Mouse (Mus musculus) limb, embryonic 10.5 days (tissue): ENCODE measurements at regions not wholly inside any gene's neighbourhood (a gene's known extent, or its start where the extent isn't known, plus 50 kb on each side); places are given as distances from the start of the nearest gene placed in this dataset.

Experiments used
- DNase-seq: peaks from one replicate; pipeline ENCODE4 v3.0.0-alpha.2; 2017; ENCODE audit warnings: low spot score
- H3K27ac ChIP-seq: fragments of 300-500 bp; sonication (generic); 2 replicates; pipeline ENCODE4 v1.5.1; 2016; ENCODE audit warnings: mild to moderate bottlenecking
- H3K27me3 ChIP-seq: fragments of 300-500 bp; sonication (generic); 2 replicates; pipeline ENCODE4 v1.6.1; 2016; ENCODE audit warnings: low read depth, mild to moderate bottlenecking; ENCODE audit not compliant: poor library complexity, severe bottlenecking
- H3K36me3 ChIP-seq: fragments of 300-500 bp; sonication (generic); 2 replicates; pipeline ENCODE4 v1.6.1; 2016; ENCODE audit warnings: mild to moderate bottlenecking, moderate library complexity
- H3K4me1 ChIP-seq: fragments of 300-500 bp; sonication (generic); 2 replicates; pipeline ENCODE4 v1.6.1; 2016
- H3K4me3 ChIP-seq: fragments of 300-500 bp; sonication (generic); 2 replicates; pipeline ENCODE4 v1.5.1; 2016; ENCODE audit warnings: mild to moderate bottlenecking, moderate library complexity
- H3K9me3 ChIP-seq: fragments of 300-500 bp; sonication (generic); replicated peaks from 2 replicates; pipeline ENCODE4 v1.6.1; 2016; ENCODE audit warnings: mild to moderate bottlenecking
- WGBS: fragments of 180-500 bp; shearing (Covaris S2); methylation state at CpG from one replicate; pipeline ENCODE4 v1.1.7; 2016; 5-methylcytosine and 5-hydroxymethylcytosine counted together

GRCm38 (mm10) chr2:138744806-138745205 is 488.4 kb downstream of the Btbd3 start:
- Histone ChIP-seq H3K9me3 (no peaks in the 10 kb centered on the region), H3K4me1 (no peaks in the 10 kb centered on the region), H3K36me3 (no peaks in the 10 kb centered on the region), H3K27ac (no peak overlapping the region), H3K4me3 (no peak overlapping the region), H3K27me3 (no peaks in the 10 kb centered on the region)
- WGBS = 77% methylated on average over 4 of the region's 4 CpGs
- no peak for DNase-seq

DNA sequence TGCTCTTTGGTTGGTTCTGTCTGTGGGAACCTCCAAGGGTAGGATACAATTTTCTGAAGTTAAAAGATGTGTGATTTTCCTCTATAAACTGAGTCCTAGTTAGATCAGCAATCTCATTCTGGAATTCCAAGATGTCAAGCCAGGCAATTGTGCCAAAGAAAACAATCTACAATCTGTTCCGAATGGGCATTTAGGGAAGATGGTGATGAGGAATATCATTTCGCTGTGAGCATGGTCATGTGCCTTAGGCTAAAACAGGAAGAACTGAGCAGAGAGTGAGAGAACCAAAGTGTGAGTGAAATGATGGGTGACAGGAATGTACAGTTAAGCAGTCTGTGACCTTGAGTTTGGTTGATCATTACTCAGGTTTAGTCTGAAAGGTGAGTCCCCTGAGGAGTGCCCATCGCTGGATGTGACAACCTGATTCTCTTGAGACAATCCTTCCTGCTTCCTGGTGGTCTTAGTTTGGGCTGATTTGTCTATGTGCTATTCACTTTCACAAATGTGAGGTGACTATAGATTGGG is 504.1 kb downstream of the Btbd3 start:
- Histone ChIP-seq H3K4me3 (no peak overlapping the region), H3K9me3 (no peaks in the 10 kb centered on the region), H3K4me1 (no peaks in the 10 kb centered on the region), H3K36me3 (no peaks in the 10 kb centered on the region), H3K27me3 (no peaks in the 10 kb centered on the region), H3K27ac (no peak overlapping the region)
- WGBS = 92% methylated on average over 3 of the region's 3 CpGs
- no peak for DNase-seq

DNA sequence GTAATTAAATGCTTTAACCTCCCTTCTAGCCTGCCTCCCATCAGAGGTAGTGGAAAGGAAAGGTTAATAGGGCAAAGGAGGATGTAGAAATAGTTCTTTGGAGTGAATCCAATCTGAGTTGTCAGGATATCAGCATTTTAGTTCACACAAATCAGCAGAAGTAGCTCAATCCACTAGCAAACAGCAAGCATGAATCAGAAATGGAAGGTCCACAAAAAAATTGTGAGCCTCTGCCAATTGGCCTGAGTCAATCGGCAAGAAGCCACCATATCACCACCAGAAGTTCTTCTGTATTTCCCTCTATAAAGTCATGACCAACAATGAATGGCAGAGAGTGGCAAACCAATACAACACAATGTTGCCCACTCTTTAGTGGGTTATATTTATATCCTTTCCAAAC is 505.0 kb downstream of the Btbd3 start:
- 94% methylated on average over 1 of the region's 1 CpGs for WGBS
- Histone ChIP-seq H3K4me3 (no peak overlapping the region), H3K27ac (no peak overlapping the region), H3K36me3 (no peaks in the 10 kb centered on the region), H3K9me3 (no peaks in the 10 kb centered on the region), H3K4me1 (no peaks in the 10 kb centered on the region), H3K27me3 (no peaks in the 10 kb centered on the region)
- no peak for DNase-seq

GRCm38 (mm10) chr2:138766275-138766842 is 510.0 kb downstream of the Btbd3 start:
- Histone ChIP-seq H3K27me3 (no peaks in the 10 kb centered on the region), H3K9me3 (no peaks in the 10 kb centered on the region), H3K4me3 (no peak overlapping the region), H3K4me1 (peaks cover 3% of the 10 kb centered on the region; the same call in 1 of the 2 replicates), H3K27ac (no peak overlapping the region), H3K36me3 (no peaks in the 10 kb centered on the region)
- 85% methylated on average over 9 of the region's 9 CpGs for WGBS
- DNase-seq = no peak

GRCm38 (mm10) chr2:138783781-138784180 is 527.4 kb downstream of the Btbd3 start:
- no peak overlapping the region for H3K4me3 ChIP-seq
- DNase-seq = no peak
- no peak overlapping the region for H3K27ac ChIP-seq
- H3K9me3 ChIP-seq = no peaks in the 10 kb centered on the region
- H3K4me1 ChIP-seq = no peaks in the 10 kb centered on the region
- 85% methylated on average over 3 of the region's 3 CpGs for WGBS
- H3K36me3 ChIP-seq = no peaks in the 10 kb centered on the region
- H3K27me3 ChIP-seq = no peaks in the 10 kb centered on the region

- no peaks in the 10 kb centered on the region for H3K9me3 ChIP-seq
- H3K36me3 ChIP-seq = no peaks in the 10 kb centered on the region
- DNase-seq = no peak
- no peaks in the 10 kb centered on the region for H3K27me3 ChIP-seq
- no peak overlapping the region for H3K4me3 ChIP-seq
- H3K4me1 ChIP-seq = no peaks in the 10 kb centered on the region
- 80% methylated on average over 6 of the region's 6 CpGs for WGBS
- no peak overlapping the region for H3K27ac ChIP-seq
Observed at GRCm38 (mm10) chr2:138792711-138793450, 536.5 kb downstream of the Btbd3 start.

- no peaks in the 10 kb centered on the region for H3K27me3 ChIP-seq
- H3K27ac ChIP-seq = no peak overlapping the region
- no peaks in the 10 kb centered on the region for H3K36me3 ChIP-seq
- H3K4me3 ChIP-seq = no peak overlapping the region
- DNase-seq = no peak
- H3K9me3 ChIP-seq = no peaks in the 10 kb centered on the region
- no peaks in the 10 kb centered on the region for H3K4me1 ChIP-seq
- 84% methylated on average over 3 of the region's 3 CpGs for WGBS
Observed at GRCm38 (mm10) chr2:138806196-138806595, 549.8 kb downstream of the Btbd3 start.

DNA sequence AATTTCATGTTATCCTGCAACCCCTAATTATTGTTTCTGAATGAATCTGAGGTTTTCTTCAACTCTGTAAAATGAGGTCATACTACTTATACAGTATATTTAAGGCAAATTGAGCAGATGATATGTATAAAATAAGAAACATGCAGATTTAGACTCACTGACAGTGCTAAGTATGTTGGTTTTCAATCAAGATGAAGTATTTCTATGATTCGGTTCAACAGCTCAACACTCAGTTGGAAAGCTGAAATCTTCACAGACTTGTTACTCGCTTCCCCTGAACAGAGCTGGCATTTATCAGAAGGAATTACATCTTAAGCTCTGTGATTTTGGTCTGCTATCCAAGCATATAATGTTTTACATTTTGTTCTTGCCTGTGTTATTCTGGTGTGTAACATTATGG is 553.4 kb downstream of the Btbd3 start:
- 92% methylated on average over 2 of the region's 2 CpGs for WGBS
- no peaks in the 10 kb centered on the region for H3K27me3 ChIP-seq
- no peaks in the 10 kb centered on the region for H3K4me1 ChIP-seq
- H3K4me3 ChIP-seq = no peak overlapping the region
- DNase-seq = no peak
- H3K27ac ChIP-seq = no peak overlapping the region
- H3K36me3 ChIP-seq = no peaks in the 10 kb centered on the region
- no peaks in the 10 kb centered on the region for H3K9me3 ChIP-seq

DNA sequence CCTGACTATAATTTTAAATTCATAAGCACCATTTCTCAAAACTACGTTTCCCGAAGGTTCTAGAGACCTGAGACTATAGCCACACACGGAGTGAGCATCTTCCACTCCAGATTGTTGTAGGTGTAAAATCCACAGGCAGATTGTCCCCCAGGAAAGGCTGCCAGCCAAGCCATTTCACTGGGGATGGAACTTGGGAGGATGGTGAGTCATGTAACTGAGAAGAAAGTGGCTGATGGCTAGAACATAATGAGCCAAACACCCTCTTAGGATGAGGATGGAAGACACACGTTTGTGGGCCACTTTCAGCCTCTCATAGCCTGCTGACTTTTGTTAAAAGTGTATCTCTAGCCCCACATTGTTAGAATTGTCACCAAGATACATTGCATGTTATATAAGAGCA is 564.1 kb downstream of the Btbd3 start:
- H3K36me3 ChIP-seq = no peaks in the 10 kb centered on the region
- no peak for DNase-seq
- no peaks in the 10 kb centered on the region for H3K27me3 ChIP-seq
- H3K4me3 ChIP-seq = no peak overlapping the region
- no peaks in the 10 kb centered on the region for H3K4me1 ChIP-seq
- 84% methylated on average over 4 of the region's 4 CpGs for WGBS
- H3K27ac ChIP-seq = no peak overlapping the region
- H3K9me3 ChIP-seq = no peaks in the 10 kb centered on the region

GRCm38 (mm10) chr2:138824873-138825272 is 568.5 kb downstream of the Btbd3 start:
- DNase-seq = no peak
- 86% methylated on average over 4 of the region's 4 CpGs for WGBS
- H3K4me3 ChIP-seq = no peak overlapping the region
- H3K27me3 ChIP-seq = no peaks in the 10 kb centered on the region
- no peaks in the 10 kb centered on the region for H3K9me3 ChIP-seq
- no peaks in the 10 kb centered on the region for H3K4me1 ChIP-seq
- no peak overlapping the region for H3K27ac ChIP-seq
- no peaks in the 10 kb centered on the region for H3K36me3 ChIP-seq

- WGBS = 62% methylated on average over 2 of the region's 2 CpGs
Observed at GRCm38 (mm10) chr2:138827813-138828570, 571.6 kb downstream of the Btbd3 start.

DNA sequence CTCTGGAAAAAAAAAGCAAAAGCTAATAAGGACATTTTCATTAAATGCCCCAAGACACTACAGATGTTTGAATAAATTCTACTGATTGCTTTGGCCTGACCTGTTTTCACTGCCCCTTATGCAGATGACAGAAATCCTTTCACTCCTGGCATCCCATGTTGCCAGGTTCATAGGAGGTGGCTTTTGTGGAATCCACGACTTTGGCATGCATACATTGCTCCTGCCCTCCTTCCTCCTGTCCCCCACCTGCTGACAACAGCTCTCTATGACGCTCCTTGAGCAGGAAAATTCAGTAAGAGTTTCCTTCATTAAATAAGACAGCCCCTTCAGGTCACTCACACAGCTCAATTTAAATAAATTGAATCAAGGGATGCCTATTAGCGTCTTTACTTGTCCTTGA is 582.5 kb downstream of the Btbd3 start:
- no peak for DNase-seq
- Histone ChIP-seq H3K36me3 (no peaks in the 10 kb centered on the region), H3K4me1 (no peaks in the 10 kb centered on the region), H3K27ac (no peak overlapping the region), H3K9me3 (no peaks in the 10 kb centered on the region), H3K27me3 (no peaks in the 10 kb centered on the region), H3K4me3 (no peak overlapping the region)
- WGBS = 55% methylated on average over 3 of the region's 3 CpGs

More at GRCm38 (mm10) chr2:138827813-138828570, 571.6 kb downstream of the Btbd3 start:
- Histone ChIP-seq H3K27ac (no peak overlapping the region), H3K4me3 (no peak overlapping the region), H3K4me1 (no peaks in the 10 kb centered on the region), H3K27me3 (no peaks in the 10 kb centered on the region), H3K9me3 (no peaks in the 10 kb centered on the region), H3K36me3 (no peaks in the 10 kb centered on the region)
- no peak for DNase-seq

DNA sequence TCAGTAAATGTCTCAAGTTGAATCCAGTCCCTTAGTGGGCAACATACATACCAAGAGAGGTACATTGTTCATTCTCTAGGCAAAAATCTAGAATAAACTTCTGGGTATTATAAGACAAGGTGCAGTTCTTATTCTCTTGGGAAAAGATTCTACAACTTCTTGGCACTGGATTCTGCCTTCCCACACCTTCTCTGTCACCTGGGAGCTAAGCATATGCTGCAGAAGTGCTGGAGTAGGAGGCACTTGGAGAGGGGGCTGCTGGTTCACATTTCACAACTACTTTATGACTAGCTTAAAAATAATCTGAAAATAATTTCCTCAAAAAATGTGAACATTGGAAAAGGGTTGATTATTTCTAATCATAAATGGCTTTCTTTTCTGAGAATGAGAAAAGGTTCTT is 602.8 kb downstream of the Btbd3 start:
- DNase-seq = no peak
- Histone ChIP-seq H3K27ac (no peak overlapping the region), H3K36me3 (no peaks in the 10 kb centered on the region), H3K4me3 (no peak overlapping the region), H3K4me1 (no peaks in the 10 kb centered on the region), H3K27me3 (no peaks in the 10 kb centered on the region), H3K9me3 (no peaks in the 10 kb centered on the region)
